Mouse (Mus musculus): Measurements from ENCODE around the gene Miip. TPM values are rescaled to one million over a fixed set of nuclear protein-coding genes. Genes with fewer than 3 reads are reported as not detected.
"Not testable (repeated sequence)": the region's sequence is repeated elsewhere in the genome, so short reads cannot be mapped to it uniquely, and the experiment has no call there.

Gene Miip
- polyA plus RNA-seq, 1 experiment from 2014 or later: 30.0 TPM

GRCm38 (mm10) chr4:147867563-147868449 lies 810 bp downstream of the Miip start:
- ATAC-seq (replicated peaks; ENCODE audit: insufficient number of reproducible peaks, low FRiP score, low TSS enrichment, low read depth): no peak; the same call in 1 of the 2 replicates
- H3K36me3 ChIP-seq (replicated peaks; ENCODE audit: control insufficient read depth, insufficient read depth, low read depth, low read length): peaks cover 2% of the 10 kb centered on the region
- peak overlapping the region; percentile 46 for H3K4me2 ChIP-seq (ENCODE audit: low read depth, low read length)
- DNase-seq (ENCODE audit: low spot score): peak; percentile 16
- no peaks in the 10 kb centered on the region for H3K9me3 ChIP-seq (replicated peaks; ENCODE audit: control insufficient read depth, low read length)
- peak overlapping the region; percentile 70 for H3K9ac ChIP-seq (replicated peaks; ENCODE audit: low read length)
- no peaks in the 10 kb centered on the region for H3K27me3 ChIP-seq (ENCODE audit: control insufficient read depth, insufficient read depth, low read length)
- no peaks in the 10 kb centered on the region for H3K4me1 ChIP-seq (ENCODE audit: control insufficient read depth, insufficient read depth, low read length)
- no peak overlapping the region; the same call in 1 of the 2 replicates for H3K27ac ChIP-seq (replicated peaks; ENCODE audit: low read depth, low read length)
- WGBS: 7% methylated on average over 22 of the region's 22 CpGs
- H3K4me3 ChIP-seq (ENCODE audit: low read depth, low read length): peak overlapping the region; percentile 67

- WGBS: 55% methylated on average over 3 of the region's 3 CpGs
- not testable (repeated sequence) for H3K4me2 ChIP-seq (ENCODE audit: low read depth, low read length); H3K27me3 ChIP-seq (ENCODE audit: control insufficient read depth, insufficient read depth, low read length); H3K4me3 ChIP-seq (ENCODE audit: low read depth, low read length); H3K4me1 ChIP-seq (ENCODE audit: control insufficient read depth, insufficient read depth, low read length); DNase-seq (ENCODE audit: low spot score); H3K36me3 ChIP-seq (replicated peaks; ENCODE audit: control insufficient read depth, insufficient read depth, low read depth, low read length); H3K27ac ChIP-seq (replicated peaks; ENCODE audit: low read depth, low read length); ATAC-seq (replicated peaks; ENCODE audit: insufficient number of reproducible peaks, low FRiP score, low TSS enrichment, low read depth); H3K9ac ChIP-seq (replicated peaks; ENCODE audit: low read length); H3K9me3 ChIP-seq (replicated peaks; ENCODE audit: control insufficient read depth, low read length)
Measured at GRCm38 (mm10) chr4:147866793-147867192, 1.8 kb downstream of the Miip start.

- Histone ChIP-seq H3K9me3 (replicated peaks; ENCODE audit: control insufficient read depth, low read length) (no peaks in the 10 kb centered on the region), H3K4me2 (ENCODE audit: low read depth, low read length) (no peak overlapping the region), H3K36me3 (replicated peaks; ENCODE audit: control insufficient read depth, insufficient read depth, low read depth, low read length) (peaks cover 11% of the 10 kb centered on the region), H3K27ac (replicated peaks; ENCODE audit: low read depth, low read length) (no peak overlapping the region), H3K9ac (replicated peaks; ENCODE audit: low read length) (no peak overlapping the region), H3K4me3 (ENCODE audit: low read depth, low read length) (no peak overlapping the region), H3K27me3 (ENCODE audit: control insufficient read depth, insufficient read depth, low read length) (no peaks in the 10 kb centered on the region), H3K4me1 (ENCODE audit: control insufficient read depth, insufficient read depth, low read length) (no peaks in the 10 kb centered on the region)
- ATAC-seq (replicated peaks; ENCODE audit: insufficient number of reproducible peaks, low FRiP score, low TSS enrichment, low read depth) (no peak), DNase-seq (ENCODE audit: low spot score) (no peak)
- WGBS: 92% methylated on average over 9 of the region's 9 CpGs
Measured at GRCm38 (mm10) chr4:147866056-147866455, 2.6 kb downstream of the Miip start.

GRCm38 (mm10) chr4:147865651-147866050 lies 3.0 kb downstream of the Miip start:
- no peak overlapping the region for H3K9ac ChIP-seq (replicated peaks; ENCODE audit: low read length)
- no peak overlapping the region for H3K4me2 ChIP-seq (ENCODE audit: low read depth, low read length)
- H3K4me3 ChIP-seq (ENCODE audit: low read depth, low read length): no peak overlapping the region
- H3K4me1 ChIP-seq (ENCODE audit: control insufficient read depth, insufficient read depth, low read length): no peaks in the 10 kb centered on the region
- 91% methylated on average over 6 of the region's 6 CpGs for WGBS
- H3K36me3 ChIP-seq (replicated peaks; ENCODE audit: control insufficient read depth, insufficient read depth, low read depth, low read length): peaks cover 15% of the 10 kb centered on the region
- no peak overlapping the region for H3K27ac ChIP-seq (replicated peaks; ENCODE audit: low read depth, low read length)
- no peaks in the 10 kb centered on the region for H3K27me3 ChIP-seq (ENCODE audit: control insufficient read depth, insufficient read depth, low read length)
- H3K9me3 ChIP-seq (replicated peaks; ENCODE audit: control insufficient read depth, low read length): no peaks in the 10 kb centered on the region
- DNase-seq (ENCODE audit: low spot score): no peak
- no peak for ATAC-seq (replicated peaks; ENCODE audit: insufficient number of reproducible peaks, low FRiP score, low TSS enrichment, low read depth)

- WGBS: 82% methylated on average over 3 of the region's 3 CpGs
- Histone ChIP-seq H3K4me2 (ENCODE audit: low read depth, low read length) (no peak overlapping the region), H3K9ac (replicated peaks; ENCODE audit: low read length) (no peak overlapping the region), H3K4me3 (ENCODE audit: low read depth, low read length) (no peak overlapping the region), H3K27ac (replicated peaks; ENCODE audit: low read depth, low read length) (no peak overlapping the region), H3K36me3 (replicated peaks; ENCODE audit: control insufficient read depth, insufficient read depth, low read depth, low read length) (peaks cover 15% of the 10 kb centered on the region), H3K9me3 (replicated peaks; ENCODE audit: control insufficient read depth, low read length) (no peaks in the 10 kb centered on the region), H3K4me1 (ENCODE audit: control insufficient read depth, insufficient read depth, low read length) (no peaks in the 10 kb centered on the region), H3K27me3 (ENCODE audit: control insufficient read depth, insufficient read depth, low read length) (no peaks in the 10 kb centered on the region)
- DNase-seq (ENCODE audit: low spot score) (no peak), ATAC-seq (replicated peaks; ENCODE audit: insufficient number of reproducible peaks, low FRiP score, low TSS enrichment, low read depth) (no peak)
Measured at GRCm38 (mm10) chr4:147862051-147862450, 6.6 kb downstream of the Miip start.

GRCm38 (mm10) chr4:147850776-147851175 lies 17.8 kb downstream of the Miip start:
- H3K9me3 ChIP-seq (replicated peaks; ENCODE audit: control insufficient read depth, low read length): no peaks in the 10 kb centered on the region
- no peak for ATAC-seq (replicated peaks; ENCODE audit: insufficient number of reproducible peaks, low FRiP score, low TSS enrichment, low read depth)
- no peaks in the 10 kb centered on the region for H3K36me3 ChIP-seq (replicated peaks; ENCODE audit: control insufficient read depth, insufficient read depth, low read depth, low read length)
- no peak overlapping the region for H3K9ac ChIP-seq (replicated peaks; ENCODE audit: low read length)
- H3K4me3 ChIP-seq (ENCODE audit: low read depth, low read length): no peak overlapping the region
- WGBS: 71% methylated on average over 2 of the region's 2 CpGs
- no peak overlapping the region for H3K27ac ChIP-seq (replicated peaks; ENCODE audit: low read depth, low read length)
- H3K27me3 ChIP-seq (ENCODE audit: control insufficient read depth, insufficient read depth, low read length): no peaks in the 10 kb centered on the region
- no peak for DNase-seq (ENCODE audit: low spot score)
- H3K4me2 ChIP-seq (ENCODE audit: low read depth, low read length): no peak overlapping the region
- H3K4me1 ChIP-seq (ENCODE audit: control insufficient read depth, insufficient read depth, low read length): no peaks in the 10 kb centered on the region

- peak overlapping the region; percentile 65 for H3K4me3 ChIP-seq (ENCODE audit: low read depth, low read length)
- no peak overlapping the region for H3K27ac ChIP-seq (replicated peaks; ENCODE audit: low read depth, low read length)
- peak; percentile 56 for ATAC-seq (replicated peaks; ENCODE audit: insufficient number of reproducible peaks, low FRiP score, low TSS enrichment, low read depth)
- H3K9me3 ChIP-seq (replicated peaks; ENCODE audit: control insufficient read depth, low read length): no peaks in the 10 kb centered on the region
- H3K27me3 ChIP-seq (ENCODE audit: control insufficient read depth, insufficient read depth, low read length): no peaks in the 10 kb centered on the region
- peaks cover 2% of the 10 kb centered on the region for H3K36me3 ChIP-seq (replicated peaks; ENCODE audit: control insufficient read depth, insufficient read depth, low read depth, low read length)
- peak overlapping the region; percentile 18; the same call in 1 of the 2 replicates for H3K9ac ChIP-seq (replicated peaks; ENCODE audit: low read length)
- H3K4me1 ChIP-seq (ENCODE audit: control insufficient read depth, insufficient read depth, low read length): no peaks in the 10 kb centered on the region
- no peak for DNase-seq (ENCODE audit: low spot score)
- WGBS: 10% methylated on average over 4 of the region's 4 CpGs
- H3K4me2 ChIP-seq (ENCODE audit: low read depth, low read length): peak overlapping the region; percentile 29
Measured at GRCm38 (mm10) chr4:147848584-147848991, 20.0 kb downstream of the Miip start.

Measured in embryonic facial prominence, embryonic 11.5 days (tissue).